Mouse (Mus musculus) adrenal gland, adult 2 months (tissue): ENCODE measurements around the gene Mroh3. TPM values are rescaled to one million over a fixed set of nuclear protein-coding genes. Genes with fewer than 3 reads are reported as not detected.

ENCODE experiments used
- DNase-seq: peaks from one replicate; pipeline ENCODE4 v3.0.0; 2021
- polyA plus RNA-seq: library from polyadenylated mRNA; depleted of rRNA; stranded (reverse); fragments of >200 nt; gene quantifications from 2 replicates; pipeline ENCODE4 v1.2.3, GENCODE M21; 2012
- total RNA-seq, 2 experiments: library from RNA; stranded (reverse); gene quantifications; 2 replicates each; pipeline ENCODE4 v1.2.3; 2021

Mroh3 gene
- total and polyA plus RNA-seq, 3 experiments, result not detected

- DNase-seq, result peak; percentile 84
Measured at GRCm38 (mm10) chr1:136228328-136229039, 15.9 kb upstream of the Mroh3 start.

DNA sequence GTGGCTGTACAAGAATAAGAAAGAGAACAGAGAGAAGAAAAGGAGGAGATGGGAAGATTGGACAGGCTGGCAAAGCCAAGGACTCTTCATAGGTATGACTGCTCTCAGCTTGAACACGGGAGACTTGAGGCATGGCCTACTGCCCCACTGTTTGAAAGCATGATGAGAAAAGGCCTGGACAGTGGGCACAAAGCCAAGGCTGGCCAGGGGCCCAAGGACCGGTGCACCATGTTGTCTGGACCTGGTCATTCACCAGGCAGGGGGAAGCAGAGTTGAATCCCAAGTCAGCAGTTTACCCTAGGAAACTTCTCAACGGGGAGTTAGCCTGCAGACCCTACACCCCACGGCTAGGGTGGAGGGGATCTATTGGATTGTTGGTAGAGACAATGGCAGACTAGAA lies 15.2 kb upstream of the Mroh3 start:
- peak; percentile 85 for DNase-seq

DNA sequence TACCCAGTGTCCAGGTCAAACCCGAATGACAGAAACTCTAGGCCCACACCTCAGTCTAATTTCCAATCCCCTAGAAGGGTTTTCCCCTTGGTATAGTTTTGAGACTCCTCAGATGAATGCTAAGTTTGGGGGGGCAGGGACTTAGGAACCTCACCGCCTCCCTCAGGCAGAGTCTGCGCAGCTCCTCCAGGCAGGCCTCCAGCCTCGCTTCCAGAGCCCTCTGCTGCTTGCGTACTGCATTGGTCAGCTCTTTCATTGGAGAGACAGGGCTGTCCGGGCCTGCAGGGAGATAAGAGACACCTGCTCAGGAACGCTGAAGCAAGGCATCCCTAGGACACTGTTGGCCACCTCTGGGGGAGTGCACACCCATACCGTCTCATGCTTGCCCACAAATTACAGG lies 14.0 kb upstream of the Mroh3 start:
- no peak for DNase-seq

DNA sequence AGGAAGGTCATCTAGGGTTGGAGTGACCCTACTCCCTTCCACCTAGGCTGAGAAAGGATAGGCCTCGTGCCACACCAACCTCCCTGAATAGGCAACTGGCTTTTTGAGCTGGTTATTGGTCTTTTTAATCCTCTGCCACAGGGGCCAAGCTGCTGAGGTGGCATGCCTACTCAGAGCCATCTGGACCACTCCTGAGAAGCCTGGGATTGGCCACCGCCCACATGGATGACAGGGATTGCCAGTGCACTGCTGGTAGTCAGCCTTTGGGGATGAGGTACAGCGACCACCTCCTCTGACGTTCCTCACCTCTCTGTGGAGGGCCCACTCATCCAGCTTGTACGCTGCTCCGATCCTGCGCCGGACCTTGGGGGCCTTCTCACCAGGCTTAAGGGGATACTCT lies 13.2 kb upstream of the Mroh3 start:
- DNase-seq, result no peak

DNA sequence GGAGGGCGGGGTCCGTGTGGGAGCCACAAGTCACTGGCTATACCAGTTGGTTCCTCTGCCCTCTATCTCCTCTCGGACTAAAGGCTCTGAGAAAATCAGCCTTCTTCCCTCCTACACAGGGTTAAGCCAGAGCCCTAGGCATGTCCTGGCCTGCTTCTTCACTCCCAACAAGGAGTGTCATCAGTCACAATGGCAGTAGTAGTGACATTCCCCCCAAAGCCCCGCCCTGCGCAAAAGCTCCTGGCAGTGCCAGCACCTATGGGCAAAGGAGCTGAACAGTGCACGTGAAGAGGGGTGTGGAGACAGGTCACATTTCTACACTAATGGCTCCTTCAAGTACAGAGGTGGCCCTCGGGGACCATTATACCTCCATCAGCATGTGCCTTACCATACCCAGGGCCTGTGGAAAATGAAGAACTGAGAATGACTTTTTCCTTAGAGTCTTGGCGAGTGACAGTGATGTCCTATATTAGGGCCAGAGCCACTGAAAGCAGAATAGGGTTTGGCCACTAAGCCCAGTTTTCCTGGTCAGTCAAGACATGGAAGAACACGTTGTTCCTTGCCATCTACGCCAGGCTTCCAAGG lies 11.2 kb upstream of the Mroh3 start:
- no peak for DNase-seq

DNA sequence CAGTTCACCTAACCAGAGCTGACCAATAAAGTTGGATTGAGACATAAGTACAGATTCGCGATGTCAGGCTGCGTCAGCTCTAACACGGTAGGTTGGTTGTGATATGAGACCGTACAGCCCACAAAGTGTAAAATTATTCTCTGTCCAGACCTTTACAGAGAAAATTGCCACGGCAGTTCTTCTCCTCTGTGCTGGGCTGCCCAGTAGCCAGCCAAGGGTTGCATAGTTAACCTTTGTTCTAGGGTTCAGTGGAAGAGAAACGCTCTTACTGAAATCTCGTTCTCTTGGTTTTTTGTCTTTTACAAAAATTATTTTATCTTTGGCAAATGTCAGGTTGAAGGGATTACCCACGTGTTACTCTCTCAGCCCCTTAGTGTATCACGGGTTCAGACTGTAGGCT lies 9.8 kb upstream of the Mroh3 start:
- DNase-seq, result no peak

DNA sequence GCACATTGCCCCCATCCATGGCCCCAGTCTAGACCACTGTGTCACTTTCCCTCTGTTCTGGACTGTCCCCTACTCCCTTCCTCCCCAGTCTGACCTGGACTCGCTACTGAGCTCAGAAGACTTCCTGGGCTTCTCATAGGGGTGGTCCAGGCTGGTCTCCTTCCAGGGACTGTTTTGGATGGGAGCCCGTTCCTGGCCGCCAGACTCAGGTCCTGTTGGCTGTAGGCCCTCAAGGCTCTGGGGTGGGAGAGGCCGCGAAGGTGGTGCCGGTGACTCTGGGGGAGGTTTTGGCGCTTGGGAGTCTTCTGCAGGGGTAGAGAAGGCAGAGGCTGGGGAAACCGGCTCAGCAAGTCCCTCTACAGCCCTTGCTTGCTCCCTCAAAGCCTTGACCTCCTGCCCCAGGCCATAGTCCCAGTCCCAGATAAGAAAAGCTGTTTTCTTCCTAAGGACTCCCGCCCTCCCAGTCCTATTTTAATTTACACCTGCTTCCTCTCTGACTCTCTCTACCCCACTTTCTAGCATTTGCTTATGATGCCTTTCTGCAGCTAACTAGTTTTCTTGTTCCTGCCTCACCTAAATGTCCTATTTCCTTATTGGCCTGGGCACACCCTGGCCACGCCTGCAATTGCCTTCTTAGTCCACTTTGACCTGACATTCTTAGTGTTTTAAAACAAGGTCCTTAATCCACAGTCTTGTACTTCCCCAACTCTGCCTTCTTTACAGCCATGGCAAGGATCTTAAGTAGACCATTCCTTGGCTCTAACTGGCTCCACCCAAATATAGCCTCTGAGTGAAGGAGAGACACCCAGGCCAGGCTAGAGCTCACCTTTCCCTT lies 7.6 kb upstream of the Mroh3 start:
- no peak for DNase-seq

DNA sequence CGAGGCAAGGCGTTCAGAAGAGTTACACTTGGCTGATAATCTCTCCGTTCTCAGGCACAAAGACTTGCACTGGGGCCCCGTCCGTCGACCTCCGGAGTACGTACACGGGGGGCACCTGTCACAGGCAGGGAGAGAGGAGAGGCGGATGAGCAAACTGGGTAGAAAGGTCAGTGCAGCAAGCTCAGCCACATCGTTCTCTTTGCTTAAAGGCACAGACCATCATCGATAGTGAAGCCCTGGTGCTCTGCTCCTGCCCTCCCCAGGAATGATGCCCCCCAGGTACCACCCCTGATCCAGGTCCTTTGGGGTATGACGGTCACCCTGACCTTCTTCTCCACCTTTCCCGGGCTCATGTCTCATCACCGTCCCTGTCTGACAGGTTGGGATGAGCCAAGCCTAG lies 1.7 kb upstream of the Mroh3 start:
- no peak for DNase-seq

DNA sequence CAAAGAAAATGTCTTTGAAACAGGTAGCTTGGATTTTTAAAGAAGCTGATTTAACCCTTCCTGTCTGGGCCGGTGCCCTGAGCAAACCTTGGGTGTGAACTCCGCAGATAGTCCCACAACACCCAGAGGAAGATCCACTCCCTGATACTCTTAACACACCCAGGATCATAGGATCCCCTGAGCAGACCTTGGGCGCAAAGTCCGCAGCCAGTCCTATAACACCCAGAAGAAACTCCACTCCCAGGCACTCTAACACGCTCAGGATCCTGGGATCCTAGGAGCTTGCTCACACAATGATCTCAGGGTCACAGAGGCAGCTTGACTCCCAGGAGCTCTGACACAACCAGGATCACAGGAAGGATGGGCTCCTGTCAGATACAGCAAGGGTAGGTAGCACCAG lies 22.6 kb downstream of the Mroh3 start:
- no peak for DNase-seq

DNA sequence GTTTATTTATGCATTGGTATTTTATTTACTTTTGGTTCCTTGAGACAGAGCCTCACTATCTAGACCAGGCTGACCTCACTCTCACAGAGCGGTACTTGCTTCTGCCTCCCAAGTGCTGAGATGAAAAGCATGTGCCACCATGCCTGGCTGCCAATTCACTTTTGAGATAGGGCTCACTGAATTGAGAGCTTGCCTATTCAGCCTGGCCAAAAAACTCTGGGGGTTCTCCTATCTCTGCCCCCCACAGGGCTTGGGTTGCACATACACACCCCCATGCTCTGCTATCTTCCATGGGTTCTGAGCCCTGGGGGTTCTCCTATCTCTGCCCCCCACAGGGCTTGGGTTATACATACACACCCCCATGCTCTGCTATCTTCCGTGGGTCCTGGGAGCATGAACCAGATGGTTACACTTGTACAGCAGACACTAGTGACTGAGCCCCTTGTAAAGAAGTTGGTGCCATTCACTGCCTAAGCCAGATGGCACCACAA lies 33.1 kb downstream of the Mroh3 start:
- DNase-seq, result no peak

DNA sequence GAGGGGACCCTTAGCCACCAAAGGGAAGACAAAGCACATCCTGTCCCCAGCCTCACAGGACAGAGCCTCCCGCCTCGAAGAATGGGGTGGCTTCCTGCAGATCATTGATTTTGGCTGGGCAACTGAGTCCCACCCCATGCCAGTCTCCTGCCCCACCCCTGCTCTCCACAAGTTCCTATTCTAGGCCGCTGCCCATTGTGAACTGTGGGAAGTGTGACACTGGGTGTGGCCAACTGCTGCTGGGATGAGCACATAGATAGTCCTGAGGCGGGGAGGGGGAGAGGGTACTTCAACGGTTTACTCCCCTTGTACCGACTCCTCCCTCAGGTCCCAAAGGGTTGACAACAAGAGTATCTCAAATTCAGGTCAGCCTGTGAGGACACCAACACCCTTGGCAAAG lies 33.9 kb downstream of the Mroh3 start:
- DNase-seq, result no peak

DNA sequence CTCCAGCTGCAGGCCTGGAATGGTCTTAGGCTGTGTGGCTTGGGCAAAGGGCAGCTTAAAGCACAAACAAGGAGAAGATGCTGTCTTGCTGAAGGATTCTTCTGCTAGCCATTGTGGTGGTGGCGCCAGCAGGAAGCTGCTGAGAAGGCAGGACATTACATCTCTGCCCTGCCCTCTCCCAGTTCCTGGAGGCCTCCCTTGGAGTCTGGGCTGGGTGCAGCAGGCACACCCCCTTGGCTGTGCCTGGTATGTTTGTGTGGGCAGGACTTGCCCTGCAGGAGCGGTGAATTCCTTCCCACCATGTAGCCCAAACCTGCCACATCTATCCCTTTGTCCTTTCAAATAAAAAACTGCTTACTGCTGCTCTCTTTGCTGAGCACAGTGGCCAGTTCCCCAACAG lies 35.5 kb downstream of the Mroh3 start:
- no peak for DNase-seq

GRCm38 (mm10) chr1:136175183-136175582 lies 37.4 kb downstream of the Mroh3 start:
- peak; percentile 34 for DNase-seq

GRCm38 (mm10) chr1:136174101-136174606 lies 38.5 kb downstream of the Mroh3 start:
- no peak for DNase-seq

DNA sequence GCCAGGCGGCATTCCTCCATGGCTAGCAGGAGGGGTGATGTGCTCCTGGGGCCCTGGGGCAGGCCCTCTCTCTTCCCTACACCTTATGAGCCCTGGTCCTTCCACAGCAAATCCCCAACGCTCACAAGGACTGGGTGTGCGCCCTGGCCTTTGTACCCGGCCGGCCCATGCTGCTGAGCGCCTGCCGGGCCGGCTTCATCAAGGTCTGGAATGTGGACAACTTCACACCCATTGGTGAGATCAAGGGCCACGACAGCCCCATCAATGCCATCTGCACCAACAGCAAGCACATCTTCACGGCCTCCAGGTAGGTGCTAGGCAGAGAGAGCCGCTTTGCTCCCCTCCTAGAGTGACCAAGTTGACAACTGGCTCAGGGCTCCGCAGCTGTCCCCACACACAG lies 39.9 kb downstream of the Mroh3 start:
- DNase-seq, result no peak

GRCm38 (mm10) chr1:136170109-136170508 lies 42.5 kb downstream of the Mroh3 start:
- peak; percentile 75 for DNase-seq

DNA sequence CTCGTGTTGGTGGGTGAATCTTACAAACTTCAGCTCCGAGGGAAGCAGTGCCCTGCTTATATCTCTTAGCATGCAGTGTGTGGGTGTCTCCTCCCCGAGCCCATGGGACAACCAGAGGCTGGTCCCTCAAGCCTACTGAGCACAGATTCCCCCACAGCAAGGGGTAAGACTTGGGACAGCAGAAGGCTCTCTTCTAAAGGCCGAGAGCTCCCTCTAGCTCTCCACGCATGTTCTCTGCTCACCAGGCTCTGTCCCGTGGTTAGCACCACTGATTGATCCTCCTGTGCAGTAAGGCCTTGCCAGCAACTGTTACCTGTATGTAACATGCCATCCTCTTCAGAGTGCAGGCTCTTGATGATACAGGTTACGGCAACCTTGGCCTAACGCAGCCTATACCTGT lies 45.0 kb downstream of the Mroh3 start:
- DNase-seq, result no peak

GRCm38 (mm10) chr1:136165436-136165835 lies 47.2 kb downstream of the Mroh3 start:
- DNase-seq, result no peak

DNA sequence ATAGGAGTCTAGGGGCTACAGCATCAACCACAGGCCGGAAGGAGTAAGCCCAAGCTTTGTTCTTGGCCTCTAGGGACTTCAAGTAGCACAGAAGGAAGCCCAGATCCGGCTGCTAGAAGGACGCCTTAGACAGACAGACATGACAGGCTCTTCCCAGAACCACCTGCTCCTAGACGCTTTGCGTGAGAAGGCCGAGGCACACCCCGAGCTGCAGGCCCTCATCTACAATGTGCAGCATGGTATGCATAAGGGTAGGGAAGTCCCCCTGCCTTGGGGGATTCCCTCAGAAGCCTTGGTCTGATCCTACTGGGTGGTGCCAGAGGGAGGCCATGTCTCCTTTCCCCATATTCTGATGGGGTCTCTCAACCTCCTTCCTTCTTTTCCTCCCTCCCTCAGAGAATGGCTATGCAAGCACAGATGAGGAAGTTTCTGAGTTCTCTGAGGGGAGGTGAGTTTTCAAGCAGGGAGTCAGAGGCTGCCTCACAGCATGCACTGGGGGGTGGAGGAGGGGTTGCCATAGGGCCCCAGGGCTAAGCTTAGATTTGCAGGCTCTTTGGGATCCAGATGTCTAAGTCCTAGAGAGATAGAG lies 51.2 kb downstream of the Mroh3 start:
- DNase-seq, result no peak

GRCm38 (mm10) chr1:136160930-136161329 lies 51.7 kb downstream of the Mroh3 start:
- no peak for DNase-seq

GRCm38 (mm10) chr1:136160297-136160696 lies 52.3 kb downstream of the Mroh3 start:
- no peak for DNase-seq

- DNase-seq, result no peak
Measured at GRCm38 (mm10) chr1:136159830-136160229, 52.8 kb downstream of the Mroh3 start.
